Mouse (Mus musculus) urinary bladder, adult 18-20 months (tissue): Measurements from ENCODE around the gene Kcng1.

ENCODE experiments used
- DNase-seq, 2 experiments: peaks; one replicate each; pipeline ENCODE4 v3.0.0; 2022; ENCODE audit warnings: low spot score in 2 of 2, mixed read lengths in 2 of 2

The Kcng1 gene

DNA sequence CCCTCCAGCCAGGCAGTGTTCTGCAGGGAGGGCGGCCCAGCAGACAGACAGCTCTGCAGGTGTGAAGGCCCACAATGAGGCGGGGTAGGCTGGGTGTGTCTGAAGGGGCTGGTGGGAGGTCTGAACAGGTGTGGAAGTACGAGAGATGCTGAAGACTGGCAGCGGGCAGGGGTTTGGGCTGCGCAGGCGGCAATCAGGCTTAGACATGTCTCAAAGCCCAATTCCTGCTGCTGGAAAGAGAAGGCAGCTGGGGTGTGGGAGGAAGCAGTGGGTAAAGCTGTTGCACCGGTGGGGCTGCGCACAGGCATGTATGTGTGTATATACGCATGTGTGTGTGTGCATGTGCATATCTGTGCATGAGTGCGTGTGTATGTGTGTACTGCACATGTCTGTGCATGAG, 20.6 kb downstream of the Kcng1 start:
- no peak for DNase-seq

DNA sequence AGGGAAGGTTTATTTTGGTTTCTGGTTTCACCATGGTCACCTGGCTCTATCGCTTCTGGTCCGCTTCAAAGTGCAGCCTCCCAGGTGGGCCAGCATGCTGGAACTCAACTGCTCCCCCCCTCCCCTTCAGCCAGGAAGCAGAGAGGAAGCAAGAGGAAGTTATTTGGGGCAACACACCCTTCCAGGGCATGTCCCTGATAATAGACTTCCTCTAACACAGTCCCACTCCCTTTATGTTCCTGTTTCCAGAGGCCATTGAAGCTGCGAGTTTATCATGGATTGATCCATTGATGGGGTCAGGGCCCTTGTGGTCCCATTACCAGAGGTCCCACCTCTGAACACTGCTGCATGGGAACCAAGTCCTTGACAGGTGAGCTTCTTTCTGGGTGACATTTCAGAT, 21.4 kb downstream of the Kcng1 start:
- no peak for DNase-seq

DNA sequence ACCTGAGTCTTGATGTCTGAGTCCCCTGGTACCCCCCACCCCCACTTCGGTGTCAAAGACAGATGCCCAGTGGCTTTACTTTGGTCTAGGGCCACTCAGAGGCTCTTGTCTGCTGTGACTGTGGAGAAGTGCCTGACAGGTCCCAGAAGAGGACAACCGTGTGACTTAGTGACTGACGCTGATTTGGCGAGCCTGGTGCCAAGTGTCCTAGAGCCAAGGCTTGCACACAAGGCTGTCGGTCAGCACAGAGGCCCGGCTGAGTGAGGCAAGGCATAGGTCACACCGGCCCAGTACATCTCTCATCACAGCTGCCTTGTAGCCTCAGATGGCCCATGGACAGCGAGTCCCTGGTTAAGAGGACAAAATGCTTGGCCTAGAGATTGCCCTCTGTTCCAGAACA, 22.5 kb downstream of the Kcng1 start:
- DNase-seq: no peak

- DNase-seq: no peak
Measured at GRCm38 (mm10) chr2:168257188-168257587, 24.3 kb downstream of the Kcng1 start.

GRCm38 (mm10) chr2:168256506-168256905, 25.0 kb downstream of the Kcng1 start:
- no peak for DNase-seq

- no peak for DNase-seq
Measured at GRCm38 (mm10) chr2:168253822-168254221, 27.7 kb downstream of the Kcng1 start.

DNA sequence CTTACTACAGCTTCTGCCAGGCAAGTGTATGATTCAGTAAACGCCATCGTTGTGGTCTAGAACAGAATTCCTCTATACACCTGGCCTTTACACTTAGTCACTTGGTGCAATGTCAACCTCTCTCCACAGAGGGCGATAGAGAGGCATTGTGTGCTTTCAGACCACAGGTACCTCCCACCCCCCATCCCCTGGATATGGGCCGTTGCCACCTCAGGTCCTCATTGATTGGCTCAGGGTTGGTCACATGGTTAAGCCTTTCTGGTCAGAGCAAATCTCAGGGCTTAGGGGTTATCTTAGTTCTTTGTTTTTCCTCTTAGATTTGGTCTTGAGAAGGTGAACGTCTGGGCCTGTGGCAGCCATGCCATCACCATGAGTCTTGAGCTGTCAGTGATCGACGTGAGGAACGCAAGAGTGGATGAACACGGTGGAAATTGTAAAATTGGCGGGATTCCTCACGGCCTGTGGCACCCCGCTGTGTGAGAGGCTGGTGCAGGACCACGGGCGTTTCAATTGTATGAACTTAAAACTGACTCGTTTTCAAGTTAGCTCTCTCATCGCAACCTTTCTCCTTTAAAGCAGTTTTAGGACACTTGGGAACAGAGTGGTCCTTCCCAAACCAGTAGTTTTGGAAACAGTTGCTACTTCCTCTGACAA, 28.8 kb downstream of the Kcng1 start:
- no peak for DNase-seq

DNA sequence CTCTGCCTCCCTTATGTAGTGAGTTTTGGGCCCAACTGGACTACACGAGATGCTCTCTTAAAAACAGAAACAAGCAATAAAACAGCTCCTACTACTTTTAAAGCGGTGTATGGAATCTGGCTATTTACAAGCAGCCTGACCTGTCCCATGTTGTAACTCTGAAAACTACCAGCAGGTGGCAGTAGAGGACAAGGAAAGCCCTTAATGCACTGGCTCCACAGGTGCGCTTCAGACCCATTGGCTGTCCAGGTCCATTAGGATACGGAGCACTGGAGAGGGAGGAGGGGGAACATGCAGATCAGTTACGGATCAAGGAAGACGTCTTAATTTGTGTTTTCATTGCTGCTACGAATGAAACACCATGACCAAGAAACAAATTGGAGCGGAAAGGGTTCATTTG, 31.3 kb downstream of the Kcng1 start:
- DNase-seq: peak; percentile 66 to 73

GRCm38 (mm10) chr2:168248856-168249245, 32.7 kb downstream of the Kcng1 start:
- DNase-seq: no peak

DNA sequence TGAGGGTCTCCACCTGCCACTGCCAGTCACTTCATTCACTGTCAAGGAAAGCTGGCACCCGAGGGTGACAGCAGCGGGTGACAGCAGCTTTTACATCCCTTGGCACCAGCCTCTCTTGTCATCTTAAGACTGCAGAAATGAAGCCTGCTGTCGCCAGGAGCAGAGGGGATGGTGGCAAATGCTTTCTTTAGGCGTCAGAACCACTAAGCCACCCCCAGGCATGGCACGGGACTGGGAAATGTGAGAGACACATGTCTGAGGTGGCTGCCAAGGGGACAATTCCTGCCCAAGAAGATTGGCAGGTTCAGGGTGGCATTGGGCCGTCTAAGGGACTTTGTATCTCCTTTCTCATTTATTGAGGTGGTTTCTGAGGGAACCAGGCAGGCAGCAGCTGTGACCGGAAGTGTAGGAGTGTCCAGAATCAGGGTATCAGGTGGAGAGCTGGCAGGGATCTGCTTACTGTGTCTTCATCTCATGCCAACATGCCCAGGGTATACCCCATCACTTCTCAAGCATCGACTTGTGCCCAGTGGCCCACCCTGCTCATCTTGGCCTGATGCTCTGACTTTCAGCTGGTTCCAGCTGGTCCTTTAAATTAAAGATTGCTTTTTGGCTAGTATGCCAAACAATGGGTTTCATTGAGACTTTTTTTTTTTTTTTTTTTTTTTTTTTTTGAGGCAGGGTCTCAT, 33.2 kb downstream of the Kcng1 start:
- DNase-seq: no peak

GRCm38 (mm10) chr2:168245571-168245970, 36.0 kb downstream of the Kcng1 start:
- no peak for DNase-seq

DNA sequence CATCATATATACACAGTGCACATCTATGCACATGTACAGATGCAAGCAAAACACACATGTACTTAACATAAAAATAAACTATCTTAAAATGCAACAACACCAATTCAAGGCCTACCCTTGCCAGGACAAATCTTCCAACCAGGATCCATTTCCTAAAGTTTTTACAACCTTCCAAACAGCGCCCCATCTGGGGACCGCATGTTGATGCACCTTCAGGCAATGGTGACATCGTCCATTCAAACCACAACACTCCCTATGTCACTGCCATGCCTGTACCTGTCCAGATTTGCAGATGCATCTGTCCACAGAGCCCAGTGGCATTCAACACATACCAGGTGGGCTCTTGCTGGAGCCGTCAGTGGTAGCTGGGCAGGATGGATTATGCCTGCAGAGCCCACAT, 38.3 kb downstream of the Kcng1 start:
- DNase-seq: no peak

DNA sequence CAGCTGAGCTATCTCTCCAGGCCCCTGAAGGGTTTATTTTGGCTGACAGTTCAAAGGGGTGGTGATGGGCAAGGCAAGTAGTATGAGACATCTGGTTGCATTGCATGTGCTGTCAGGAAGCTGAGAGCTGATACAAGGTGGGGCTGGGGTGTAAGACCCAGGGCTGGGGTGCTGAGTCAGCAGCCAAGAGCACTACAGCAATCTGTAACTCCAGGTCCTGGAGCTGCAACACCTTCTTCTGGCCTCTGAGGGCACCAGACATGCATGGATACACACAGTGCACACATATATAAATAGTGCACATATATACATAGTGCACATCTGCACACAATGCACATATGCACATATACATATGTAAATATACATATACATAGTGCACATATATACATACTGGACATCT, 38.7 kb downstream of the Kcng1 start:
- DNase-seq: no peak

- no peak for DNase-seq
Measured at GRCm38 (mm10) chr2:168238335-168238734, 43.2 kb downstream of the Kcng1 start.

- DNase-seq: no peak
Measured at GRCm38 (mm10) chr2:168233286-168233685, 48.2 kb downstream of the Kcng1 start.

GRCm38 (mm10) chr2:168231471-168231829, 50.1 kb downstream of the Kcng1 start:
- DNase-seq: no peak

GRCm38 (mm10) chr2:168230773-168231470, 50.6 kb downstream of the Kcng1 start:
- DNase-seq: no peak

DNA sequence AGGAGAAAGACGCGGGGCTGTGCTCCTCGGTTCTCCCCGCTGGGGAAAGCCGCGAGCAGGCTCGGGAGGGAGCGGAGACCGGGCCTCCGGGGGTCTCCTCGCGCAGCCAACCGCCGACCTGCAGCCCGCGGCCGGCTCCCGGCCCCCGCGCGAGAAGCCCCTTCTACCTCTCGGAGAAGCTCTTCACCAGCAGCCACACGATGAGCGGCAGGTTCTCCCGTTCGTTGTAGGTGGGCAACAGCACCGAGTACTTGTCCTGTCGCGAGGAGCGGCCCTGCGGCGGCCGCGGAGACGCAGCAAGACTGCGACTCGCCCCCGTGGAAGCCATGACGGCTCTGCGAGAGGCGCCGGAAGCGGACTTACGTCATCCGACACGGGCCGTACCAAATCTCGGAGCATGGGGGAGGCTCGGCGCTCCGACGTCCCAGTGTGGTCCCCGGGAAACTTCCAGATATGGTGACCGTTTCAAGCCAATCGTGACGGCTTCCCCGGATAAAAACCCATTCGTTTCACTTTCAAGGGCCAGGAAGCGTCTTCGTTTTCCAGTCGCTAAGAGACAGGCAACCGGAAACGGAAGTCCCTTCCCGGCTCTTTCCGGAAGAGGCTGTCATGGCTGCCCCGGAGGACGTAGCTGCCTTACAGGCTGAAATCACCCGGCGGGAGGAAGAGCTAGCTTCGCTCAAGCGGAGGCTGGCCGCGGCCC, 51.4 kb downstream of the Kcng1 start, which contains the start of the genes Gm20716, Dpm1 and Mocs3:
TSS of gene Gm20716 (minus strand) at position 339 of the 703 bp plus-strand sequence.
TSS of gene Dpm1 (minus strand) at position 566 of the 703 bp plus-strand sequence.
TSS of gene Mocs3 (plus strand) at position 597 of the 703 bp plus-strand sequence.
- peak; percentile 78 to 88 for DNase-seq

- DNase-seq: peak in 1 of 2 experiments; percentile 18
Measured at GRCm38 (mm10) chr2:168229116-168230025, 52.2 kb downstream of the Kcng1 start.

GRCm38 (mm10) chr2:168223326-168223725, 58.2 kb downstream of the Kcng1 start:
- DNase-seq: no peak

GRCm38 (mm10) chr2:168213788-168214397, 67.6 kb downstream of the Kcng1 start:
- DNase-seq: no peak
